Mouse (Mus musculus) lung, adult 18-20 months (tissue): ENCODE data around the gene C3.

Experiments used
- DNase-seq, 2 experiments: peaks; one replicate each; pipeline ENCODE4 v3.0.0; 2022; ENCODE audit warnings: mixed read lengths in 2 of 2

Gene C3

DNA sequence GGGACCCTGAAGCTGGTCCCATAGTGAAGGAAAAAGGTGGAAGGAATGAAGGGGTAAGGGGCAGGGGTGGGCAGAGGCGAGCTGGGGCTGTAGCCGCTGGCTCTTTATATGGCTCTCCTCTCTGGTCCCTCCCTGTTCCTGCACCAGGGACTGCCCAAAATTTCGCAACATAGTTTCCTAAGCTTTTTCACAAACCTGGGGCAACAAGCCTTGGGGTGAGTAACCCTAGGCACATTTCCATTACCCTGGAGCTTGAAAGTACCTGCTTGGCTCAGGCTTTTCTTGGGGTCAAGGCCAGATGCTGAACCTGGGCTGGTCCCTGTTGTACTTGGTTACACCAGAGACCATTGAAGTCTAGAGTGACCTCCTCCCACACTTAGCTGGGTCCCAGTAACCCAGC, at the start of gene C3:
TSS of gene C3 (minus strand) at position 123 of the 400 bp plus-strand sequence.
- peak; percentile 87 to 91 for DNase-seq

DNA sequence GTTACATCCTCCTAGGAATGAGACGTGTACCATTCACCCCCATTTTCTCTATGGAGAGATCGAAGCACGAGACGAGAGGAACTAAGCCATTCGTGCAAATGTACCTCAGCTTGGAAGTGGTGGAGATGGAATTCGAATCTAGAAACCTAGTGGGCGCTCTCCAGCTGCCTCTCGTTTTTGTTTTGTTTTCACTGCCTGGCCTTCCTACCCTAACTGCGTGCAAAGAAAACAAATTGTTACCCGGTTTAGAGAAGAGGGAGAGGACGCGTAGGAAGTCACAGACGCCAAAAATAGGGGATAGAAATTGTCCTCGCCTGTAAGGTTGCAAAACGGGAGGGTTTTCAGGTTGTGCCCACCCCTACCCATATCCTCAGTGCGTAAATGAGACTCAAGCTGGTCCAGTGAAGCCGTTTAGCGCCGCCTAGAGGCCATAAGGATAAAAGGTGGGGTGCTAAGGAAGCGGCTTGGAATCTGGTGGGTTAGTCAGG, 48.7 kb upstream of the C3 start:
- DNase-seq, result peak; percentile 76 to 80

DNA sequence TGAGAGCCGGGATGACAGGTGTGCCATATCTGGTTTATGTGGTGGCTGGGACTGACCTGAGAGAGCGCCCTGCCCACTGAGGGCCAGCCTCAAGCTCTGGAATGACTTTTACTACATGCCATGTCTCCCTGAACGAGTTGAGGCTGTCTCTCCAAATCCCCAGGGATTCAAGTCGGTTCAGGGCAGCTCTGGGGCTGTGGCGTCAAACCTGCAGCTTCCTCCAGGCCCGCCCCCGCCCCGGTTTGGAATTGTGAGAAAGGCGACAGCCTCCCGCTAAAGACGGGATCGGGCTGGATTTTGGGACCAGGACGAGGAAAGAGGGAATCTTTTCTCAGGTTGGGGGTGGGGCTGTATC, 48.0 kb upstream of the C3 start:
- DNase-seq, result no peak

DNA sequence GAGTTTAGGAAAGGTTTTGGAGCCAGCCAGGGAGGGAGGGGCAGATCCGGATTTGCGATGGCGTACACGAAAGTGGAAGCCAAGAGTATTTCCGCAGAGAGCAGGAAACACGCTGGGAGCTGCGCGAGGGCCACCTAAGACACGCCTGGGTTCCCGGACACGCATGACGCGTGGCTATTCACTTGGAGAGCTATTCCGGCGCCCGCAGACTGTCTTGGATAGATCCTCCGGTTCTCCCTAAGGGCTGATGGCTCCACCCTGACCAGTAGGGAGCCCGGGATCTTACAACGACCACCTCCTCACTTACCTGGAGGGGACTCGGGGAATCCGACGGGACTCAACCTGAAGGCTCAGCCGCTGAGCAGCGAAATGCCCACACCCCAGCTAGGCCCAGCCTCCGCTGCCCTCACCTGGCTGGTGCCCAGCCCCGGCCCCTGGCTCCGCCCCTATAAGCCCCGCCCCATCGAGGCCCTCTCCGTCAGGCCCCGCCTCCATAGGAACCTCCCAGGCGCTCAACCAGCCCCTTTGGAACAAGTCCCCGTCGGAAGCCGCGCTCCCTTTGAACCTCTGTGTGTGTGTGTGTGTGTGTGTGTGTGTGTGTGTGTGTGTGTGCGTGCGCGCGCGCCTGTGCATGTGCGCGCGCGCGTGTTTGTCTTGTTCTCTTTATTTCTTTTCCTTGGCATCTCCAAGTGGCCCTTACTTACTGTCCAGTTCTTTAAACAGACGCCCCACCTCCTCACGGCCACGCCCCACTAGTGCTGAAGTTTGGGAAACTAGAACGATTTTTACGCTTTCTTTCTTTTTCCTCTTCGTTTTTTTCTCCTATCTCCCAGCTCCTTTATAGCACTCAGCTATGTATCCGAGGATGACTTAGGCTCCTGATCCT, 47.4 kb upstream of the C3 start:
- peak; percentile 93 to 96 for DNase-seq

DNA sequence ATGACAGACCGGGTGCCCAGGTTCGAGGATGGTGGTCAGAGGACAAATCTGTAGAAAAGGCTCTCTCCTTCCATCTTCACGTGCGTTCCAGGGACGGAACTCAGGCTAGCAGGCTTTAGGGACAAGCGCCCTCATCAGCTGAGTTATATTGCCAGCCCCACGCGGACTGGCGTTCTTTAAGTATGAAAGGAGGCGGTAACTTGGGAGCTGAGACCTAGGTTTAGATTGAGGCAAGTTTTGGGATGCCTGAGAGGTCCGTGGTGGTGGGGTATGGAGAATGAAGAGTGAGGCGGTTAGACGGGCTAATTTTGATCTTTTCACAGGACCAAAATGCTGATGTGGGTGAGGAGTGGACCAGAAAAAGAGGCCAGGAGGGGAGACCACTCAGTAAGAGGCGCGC, 46.8 kb upstream of the C3 start:
- no peak for DNase-seq

DNA sequence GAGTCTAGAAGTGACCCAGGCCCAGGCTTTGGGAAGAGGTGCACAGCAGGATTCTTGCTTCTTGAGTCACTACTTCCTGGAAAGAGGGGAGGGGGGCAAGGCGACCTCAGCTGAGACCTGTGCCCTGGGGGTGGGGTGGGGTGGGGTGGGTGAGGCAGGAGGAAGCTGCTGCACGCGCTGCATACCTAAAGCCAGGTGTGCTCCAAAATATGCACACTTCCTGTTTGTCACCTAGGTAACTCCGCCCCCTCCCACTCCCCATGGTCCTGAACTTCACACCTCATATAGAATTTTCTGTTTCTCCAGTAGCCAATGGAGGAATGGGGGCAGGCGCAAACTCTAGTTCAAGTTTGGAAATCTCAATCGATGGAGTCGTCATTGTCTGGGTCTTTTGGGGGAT, 45.9 kb upstream of the C3 start:
- no peak for DNase-seq

DNA sequence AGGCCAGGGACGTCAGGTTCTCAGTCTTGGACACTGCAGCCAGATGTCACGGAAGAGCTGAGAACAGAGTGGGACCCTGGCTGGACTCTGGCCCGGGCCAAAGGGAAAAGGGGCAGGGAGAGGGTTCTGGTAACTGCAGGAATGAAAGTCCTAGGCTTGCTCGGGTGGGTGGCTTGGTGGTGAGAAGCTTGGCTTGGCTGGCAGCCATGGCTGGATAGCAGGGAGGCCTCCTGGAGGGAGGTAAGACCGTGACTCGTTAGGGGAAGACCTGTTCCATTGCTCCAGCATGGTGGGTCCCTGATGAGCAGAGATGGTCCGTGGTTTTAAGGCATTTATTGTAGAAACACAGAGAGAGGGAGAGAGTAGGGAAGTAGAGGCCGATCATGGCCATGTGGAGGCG, 43.4 kb upstream of the C3 start:
- DNase-seq, result no peak

DNA sequence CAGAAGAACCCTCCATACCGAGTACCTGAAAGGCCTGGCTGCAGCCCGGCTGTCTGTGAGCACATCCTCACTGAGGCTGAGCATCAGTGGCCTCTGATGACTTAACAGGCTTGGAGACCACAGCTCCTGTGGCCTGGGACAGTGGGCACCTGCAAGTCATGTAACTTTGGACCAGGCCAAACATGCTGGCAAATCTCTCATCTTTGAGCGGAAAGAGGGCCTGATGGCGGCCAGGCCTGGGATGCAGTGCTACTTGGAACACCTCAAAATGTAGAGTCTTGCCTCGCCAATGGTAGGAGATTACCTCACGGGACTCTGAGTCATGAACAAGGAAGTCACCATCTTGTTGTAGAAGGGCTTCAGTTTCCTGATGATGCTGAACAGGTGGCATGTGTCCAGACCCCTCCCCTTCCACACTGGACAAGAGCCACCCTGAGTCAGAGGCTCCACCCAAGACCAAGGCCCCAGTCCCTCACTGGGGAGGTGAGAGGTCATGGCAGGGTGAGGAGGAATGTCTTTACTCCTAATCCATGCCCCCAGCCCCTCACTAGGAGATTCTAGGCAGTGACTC, 39.7 kb upstream of the C3 start:
- DNase-seq, result peak; percentile 46 to 60

DNA sequence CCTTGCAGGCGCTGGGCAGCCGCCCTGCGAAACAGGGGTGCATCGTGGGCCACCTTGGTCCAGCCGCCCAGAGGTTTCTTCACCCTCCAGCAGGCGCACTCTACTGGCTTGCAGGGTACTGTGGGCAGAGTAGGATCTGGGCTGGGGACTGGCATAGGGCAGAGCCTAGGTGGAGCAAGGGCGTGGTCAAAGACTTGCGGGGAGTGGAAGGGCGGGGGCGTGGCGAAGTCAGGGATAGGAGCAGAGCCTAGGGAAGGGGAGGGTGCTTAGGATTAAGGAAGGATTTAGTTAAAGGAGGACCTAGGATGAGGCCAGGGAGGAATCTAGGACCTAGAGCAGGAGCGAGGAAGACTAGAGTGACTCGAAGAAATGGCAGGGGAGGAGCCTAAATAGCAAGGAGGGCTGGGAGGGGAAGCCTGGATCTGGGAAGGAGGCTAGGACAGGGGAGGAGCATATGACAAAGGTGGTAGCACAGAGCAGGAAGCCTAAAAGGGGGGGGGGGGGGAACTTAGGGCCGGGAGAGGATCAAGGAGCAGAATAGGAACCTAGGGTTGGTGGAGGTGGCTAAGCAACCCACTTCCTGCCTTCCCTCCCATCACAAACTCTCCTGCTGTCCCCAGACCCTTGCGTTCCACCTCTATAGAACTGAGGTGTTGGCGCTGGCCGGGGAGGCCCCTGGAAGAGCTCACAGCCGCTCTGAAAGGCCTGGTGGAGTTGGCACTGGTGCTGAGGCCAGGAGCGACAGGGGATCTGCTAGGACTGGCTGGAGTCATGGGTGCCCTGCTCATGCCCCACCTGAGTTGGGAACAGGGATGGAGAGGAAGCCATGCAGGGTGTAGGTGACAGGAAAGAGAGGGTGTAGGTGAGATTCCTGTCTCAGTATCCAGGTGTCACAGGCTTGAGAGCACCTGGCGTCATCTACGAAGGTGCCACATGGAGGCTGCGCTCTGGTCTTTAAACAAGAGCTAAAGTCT, 37.3 kb upstream of the C3 start:
- peak; percentile 95 to 97 for DNase-seq

DNA sequence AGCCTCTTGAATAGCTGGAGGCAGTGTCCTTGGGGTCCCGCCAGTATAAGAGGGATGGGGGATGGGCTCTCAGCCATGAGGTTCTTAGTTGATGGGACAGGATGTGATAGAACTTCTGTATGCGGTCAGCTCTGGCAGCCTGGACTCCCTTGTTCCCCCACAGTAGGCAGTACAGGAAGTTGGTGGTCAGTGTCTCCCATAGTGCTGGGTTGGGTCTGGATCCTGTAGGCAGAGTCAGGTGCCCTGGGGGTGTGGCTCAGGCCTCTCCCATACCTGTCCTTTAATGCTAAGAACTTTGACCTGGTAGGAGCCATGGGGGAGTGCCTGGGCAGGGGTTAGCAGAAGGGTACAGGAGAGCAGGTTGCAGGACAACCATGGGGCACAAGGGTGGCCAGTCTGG, 36.2 kb upstream of the C3 start:
- DNase-seq, result no peak

DNA sequence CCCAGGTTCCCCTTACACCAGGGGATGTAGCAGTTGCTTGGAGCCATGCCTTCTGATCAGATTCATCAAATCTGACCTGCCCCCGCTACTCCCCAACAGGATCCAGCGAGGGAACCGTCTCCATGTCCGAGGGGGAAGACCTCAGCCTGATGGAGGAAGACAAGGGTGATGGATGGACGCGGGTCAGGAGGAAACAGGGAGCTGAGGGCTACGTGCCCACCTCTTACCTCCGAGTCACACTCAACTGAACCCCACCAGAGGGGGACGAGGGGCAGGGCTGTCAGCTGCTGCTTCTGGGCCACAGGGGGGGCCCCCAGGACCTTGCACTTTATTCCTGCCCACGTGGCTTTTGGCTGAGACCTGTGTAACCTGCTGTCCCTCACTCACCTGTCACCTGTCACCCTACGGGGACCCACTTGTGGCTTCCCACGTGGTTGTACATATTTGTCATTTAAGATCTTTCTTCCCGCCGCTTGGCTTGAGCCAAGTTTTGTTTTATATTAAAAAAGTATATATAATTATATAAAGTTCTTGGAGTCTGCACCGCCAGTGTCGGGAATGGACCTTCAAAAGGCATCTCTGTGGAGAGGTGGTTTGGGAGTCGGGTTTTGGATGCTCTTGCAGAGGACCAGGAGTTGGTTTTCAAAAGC, 35.1 kb upstream of the C3 start:
- no peak for DNase-seq

DNA sequence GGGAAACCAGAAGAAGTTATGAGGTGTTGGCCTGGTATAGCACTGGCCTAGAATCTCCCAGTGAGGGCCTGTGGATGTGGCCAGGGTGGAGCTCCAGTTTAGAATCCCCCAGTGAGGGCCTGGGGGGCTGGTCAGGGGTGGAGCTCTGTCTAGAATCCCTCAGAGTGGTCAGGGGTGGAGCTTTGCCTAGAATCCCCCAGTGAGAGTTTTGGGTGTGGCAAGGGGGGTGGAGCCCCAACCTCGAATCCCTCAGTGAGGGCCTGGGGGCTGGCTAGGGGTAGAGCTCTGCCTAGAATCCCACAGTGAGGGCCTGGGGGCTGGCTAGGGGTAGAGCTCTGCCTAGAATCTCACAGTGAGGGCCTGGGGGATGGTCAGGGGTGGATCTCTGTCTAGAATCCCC, 33.9 kb upstream of the C3 start:
- DNase-seq, result no peak

DNA sequence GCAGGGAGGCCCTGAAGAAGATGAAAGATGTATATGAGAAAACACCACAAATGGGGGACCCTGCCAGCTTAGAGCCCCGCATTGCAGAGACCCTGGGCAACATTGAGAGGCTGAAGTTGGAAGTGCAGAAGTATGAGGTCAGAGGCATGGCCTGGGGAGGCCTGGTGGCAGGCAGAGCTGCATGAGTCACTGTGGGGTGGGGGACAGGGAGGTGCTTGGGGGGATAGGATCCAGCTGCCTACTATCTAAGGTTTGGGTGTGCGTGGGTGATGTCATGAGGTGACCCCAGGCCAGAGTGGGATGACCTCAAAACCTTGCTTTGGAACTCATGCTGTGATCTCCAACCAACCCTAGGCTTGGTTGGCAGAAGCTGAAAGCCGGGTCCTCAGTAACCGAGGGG, 33.4 kb upstream of the C3 start:
- no peak for DNase-seq

DNA sequence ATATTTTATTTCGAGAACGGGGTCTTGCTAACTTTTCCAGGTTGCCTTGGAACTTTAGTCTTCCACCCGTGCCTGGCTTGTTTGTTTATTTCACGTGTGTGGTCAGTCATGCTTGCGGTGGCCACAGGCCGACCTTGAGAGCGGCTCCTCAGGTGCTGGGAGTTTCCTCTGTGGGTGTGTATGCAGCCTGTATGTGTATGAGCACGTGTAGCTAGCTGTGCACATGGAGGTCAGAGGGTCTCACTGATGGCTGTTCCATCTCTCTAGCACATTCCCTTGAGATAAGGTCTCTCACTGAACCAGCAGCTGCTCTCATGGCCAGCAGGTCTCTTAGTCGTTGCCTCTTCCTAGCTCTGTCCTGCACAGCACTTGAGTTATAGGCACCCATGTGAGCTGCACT, 32.4 kb upstream of the C3 start:
- DNase-seq, result no peak

DNA sequence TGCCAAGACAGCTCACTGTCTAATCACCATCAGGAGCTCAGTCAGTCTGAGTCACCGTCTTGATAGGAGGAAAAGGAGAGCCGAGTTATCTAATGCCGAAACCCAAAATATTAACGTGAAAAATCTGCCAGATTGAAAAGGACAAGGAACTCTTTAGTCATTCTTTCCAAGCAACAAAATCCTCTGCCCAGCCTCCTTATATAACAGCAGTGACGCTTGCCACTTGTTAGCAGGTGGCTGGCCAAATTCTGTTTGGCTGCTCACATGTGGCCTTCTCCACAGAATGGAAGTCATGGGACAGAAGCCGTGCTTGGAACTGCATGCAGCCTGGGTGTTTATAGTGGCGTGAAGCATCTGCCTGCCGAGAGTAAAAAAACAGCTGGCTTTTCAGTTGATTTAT, 31.8 kb upstream of the C3 start:
- DNase-seq, result no peak

DNA sequence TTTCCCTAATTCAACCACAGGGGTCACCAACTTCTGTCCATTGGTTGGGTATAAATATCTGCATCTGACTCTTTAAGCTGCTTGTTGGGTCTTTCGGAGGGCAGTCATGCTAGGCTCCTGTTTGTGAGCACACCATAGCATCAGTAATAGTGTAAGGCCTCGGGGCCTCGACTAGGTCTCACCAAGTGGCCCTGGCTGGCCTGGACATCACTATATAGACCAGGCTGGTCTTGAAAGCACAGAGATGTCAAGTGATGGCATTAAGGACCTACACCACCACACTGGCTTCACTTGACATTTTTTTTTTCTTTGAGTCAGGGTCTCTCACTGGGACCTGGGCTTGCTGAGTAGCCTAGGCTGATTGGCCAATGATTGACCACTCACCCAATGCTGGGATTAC, 30.3 kb upstream of the C3 start:
- DNase-seq, result no peak

DNA sequence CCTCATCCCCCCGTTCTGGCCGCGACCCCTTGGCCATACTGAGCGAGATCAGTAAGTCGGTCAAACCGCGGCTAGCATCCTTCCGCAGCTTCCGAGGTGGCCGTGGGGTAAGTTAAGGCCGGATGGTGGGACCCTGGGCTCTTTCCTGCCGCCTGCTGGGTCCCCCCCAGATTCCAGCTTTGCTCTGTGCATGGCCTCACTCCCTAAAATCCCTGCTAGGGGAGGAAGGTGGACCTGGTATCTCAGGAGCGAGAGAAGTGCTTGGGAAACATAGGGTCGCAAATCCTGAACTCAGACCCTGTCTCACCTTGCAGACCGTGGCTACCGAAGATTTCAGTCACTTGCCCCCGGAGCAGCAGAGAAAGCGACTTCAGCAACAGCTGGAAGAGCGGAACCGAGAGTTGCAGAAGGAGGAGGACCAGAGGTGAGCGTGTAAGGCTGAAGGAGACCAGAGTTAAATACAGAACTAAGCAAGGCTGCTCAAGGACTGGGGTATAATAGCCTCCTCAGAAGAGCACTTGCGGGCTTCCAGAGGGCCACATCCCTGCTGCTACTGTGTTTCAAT, 29.1 kb upstream of the C3 start:
- DNase-seq, result no peak

DNA sequence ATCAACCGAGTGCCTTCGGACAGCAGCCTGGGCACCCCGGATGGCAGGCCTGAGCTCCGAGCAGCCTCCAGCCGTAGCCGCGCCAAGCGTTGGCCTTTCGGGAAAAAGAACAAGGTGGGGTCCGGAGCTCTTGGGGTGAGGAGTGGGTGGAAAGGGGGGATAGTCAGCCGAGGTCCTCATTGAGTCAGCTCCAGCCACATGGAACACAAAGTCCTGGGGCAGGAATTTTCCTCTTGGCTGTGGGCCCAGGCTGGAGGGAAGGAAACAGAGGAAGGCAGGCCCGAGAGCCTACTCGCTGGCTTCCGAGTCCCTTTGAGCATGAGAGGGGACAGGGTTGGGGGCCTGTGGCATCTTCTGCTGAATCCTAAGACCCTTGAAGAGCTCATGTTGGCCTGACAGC, 27.4 kb upstream of the C3 start:
- DNase-seq, result peak; percentile 64 to 68

DNA sequence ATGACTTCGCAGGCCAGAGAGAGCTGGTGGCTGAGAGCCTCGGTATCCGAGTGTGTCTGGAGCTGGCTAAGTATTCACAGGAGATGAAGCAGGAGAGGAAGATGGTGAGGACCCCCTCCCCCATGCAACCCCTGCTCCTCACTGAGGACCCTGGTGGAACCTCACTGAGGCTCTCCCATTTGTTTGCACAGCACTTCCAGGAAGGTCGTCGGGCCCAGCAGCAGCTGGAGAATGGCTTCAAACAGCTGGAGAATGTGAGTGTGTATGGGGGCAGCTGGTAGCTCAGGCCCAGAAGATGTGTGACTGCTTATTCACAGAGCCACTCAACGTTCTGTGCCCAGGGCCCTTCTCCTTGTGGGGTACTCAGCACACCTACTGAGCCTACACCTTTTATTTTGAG, 25.4 kb upstream of the C3 start:
- DNase-seq, result no peak

DNA sequence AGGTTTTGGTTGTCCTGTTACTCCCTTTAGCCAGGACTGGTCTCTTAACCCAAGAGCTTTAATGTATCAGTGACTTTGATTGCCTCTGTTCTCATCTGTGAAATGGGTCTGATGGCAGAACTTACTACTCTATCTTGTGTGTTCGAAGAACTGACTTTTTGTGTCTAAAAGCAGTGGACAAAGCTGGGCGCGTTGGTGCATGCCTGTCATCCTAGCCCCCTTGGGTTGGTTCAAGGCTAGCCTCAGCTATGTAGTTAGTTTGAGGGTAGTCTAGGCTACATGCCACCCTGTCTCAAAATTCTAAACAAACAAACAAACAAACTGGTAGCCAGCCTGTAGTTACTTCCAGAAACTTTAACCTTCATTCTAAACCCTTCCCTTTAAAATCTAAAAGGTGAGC, 23.5 kb upstream of the C3 start:
- DNase-seq, result no peak

DNA sequence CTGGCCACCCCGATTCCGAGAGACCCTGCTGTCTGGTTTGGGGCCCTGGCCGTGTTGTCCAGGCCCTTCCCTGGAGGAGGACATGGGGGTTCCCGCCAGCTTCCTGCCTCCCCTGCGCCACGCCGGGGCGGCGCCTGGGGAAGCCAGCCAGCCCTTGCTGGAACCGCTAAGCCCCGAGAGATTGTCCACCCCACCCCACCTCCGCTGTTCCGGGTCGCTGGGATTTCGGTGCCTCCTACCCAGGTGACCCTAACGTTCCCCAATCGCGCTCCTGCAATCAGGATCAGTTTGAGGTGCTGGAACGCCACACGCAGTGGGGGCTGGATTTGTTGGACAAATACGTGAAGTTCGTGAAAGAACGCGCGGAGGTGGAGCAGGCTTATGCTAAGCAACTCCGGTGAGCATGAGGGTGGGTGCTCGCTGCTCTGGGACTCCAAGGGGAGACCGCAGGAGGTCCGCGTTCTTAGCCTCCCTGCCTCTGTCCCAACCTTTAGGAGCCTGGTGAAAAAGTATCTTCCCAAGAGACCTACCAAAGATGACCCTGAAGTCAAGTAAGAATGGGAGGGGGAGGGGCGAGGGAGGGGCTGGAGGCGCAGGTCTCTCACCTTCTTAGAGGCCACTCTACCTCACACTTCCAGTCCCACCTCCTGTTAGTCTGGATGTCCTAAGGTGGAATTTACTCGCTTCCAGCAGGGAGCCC, 22.7 kb upstream of the C3 start:
- DNase-seq, result peak; percentile 65 to 80
